Mouse (Mus musculus) kidney, adult 18-20 months (tissue): ENCODE measurements around the gene Rbl2.
A peak's percentile ranks its signal among the peaks of the same experiment; 100 is the strongest.

Source experiments
- DNase-seq: peaks from one replicate; pipeline ENCODE4 v3.0.0; 2021

Rbl2 gene

GRCm38 (mm10) chr8:91111868-91112477 is 42.1 kb downstream of the Rbl2 start:
- no peak for DNase-seq

GRCm38 (mm10) chr8:91114428-91114827 is 44.6 kb downstream of the Rbl2 start:
- no peak for DNase-seq

GRCm38 (mm10) chr8:91114910-91115309 is 45.1 kb downstream of the Rbl2 start:
- DNase-seq, result peak; percentile 34

DNA sequence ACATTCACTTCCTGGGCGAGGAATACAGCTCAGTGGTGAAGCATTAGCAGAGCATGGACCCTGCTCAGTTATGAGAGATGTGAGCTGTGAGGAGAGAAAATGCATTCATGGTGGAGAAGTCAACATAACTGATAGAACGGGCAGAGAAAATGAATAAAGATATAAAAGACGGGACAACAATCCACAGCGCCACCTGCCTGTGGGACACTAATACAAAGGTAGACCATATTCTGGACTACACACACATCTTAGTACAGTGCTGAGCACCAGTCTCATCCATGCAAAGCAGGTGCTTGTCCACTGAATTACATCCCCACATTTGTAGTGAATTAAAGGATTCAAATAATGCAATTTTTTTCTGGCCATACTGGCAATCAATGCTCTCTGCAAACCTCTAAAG is 47.7 kb downstream of the Rbl2 start:
- DNase-seq, result no peak

DNA sequence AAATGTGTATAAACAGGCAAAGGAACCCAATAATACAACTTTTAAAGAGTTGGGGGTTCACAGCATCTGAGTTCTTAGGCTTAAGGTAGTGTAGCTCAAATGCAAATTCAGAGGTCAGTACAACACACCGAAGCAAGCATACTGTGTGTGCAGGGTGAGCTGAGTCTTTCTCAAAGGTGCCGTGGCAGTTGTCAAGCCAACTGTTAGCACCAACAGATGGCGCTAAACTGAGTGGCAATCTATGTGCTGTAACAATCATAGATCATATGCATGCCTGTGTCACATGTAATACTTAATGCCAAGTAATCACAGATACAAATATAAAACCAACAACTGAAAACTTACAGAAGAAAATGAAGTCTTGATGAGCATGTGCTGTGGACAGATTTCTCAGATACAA is 48.3 kb downstream of the Rbl2 start:
- no peak for DNase-seq

GRCm38 (mm10) chr8:91124315-91124714 is 54.5 kb downstream of the Rbl2 start:
- DNase-seq, result peak; percentile 45

GRCm38 (mm10) chr8:91126786-91127185 is 56.9 kb downstream of the Rbl2 start:
- no peak for DNase-seq

- no peak for DNase-seq
Observed at GRCm38 (mm10) chr8:91132731-91133130, 62.9 kb downstream of the Rbl2 start.

GRCm38 (mm10) chr8:91133441-91134069 is 63.7 kb downstream of the Rbl2 start:
- DNase-seq, result no peak

DNA sequence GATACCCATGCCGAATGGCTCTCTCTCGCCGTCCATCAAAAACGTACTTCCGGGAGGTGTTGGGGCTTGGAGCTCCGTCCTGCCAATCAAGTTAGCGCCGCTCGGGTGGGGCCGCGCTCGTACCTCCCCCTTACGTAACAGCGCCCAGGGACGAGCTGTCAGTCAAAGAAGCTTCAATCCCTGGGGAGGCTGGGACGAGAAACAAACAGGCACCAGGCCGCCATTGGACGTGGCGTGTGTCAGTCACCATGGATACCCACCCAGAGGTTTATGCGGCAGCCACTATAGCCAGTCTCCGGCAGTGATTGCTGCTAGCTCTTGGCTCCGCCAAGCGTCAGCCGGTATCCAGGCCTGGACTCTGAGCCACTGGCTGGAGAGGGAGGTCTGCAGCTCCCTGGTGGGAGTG is 64.2 kb downstream of the Rbl2 start:
- peak; percentile 100 for DNase-seq

DNA sequence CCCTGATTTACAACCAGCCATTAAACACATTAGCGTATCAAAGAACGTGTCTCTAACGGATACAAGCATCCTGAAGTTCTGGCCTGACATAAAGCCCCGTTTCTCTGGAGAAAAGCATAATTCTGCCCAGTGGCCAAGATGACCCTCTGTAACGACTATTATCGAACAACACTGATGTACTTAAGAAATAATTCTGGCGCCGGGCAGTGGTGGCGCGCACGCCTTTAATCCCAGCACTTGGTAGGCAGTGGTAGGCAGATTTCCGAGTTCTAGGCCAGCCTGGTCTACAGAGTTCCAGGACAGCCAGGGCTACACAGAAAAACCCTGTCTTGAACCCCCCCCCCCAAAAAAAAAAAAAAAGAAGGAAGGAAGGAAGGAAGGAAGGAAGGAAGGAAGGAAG is 64.8 kb downstream of the Rbl2 start:
- DNase-seq, result peak; percentile 42

DNA sequence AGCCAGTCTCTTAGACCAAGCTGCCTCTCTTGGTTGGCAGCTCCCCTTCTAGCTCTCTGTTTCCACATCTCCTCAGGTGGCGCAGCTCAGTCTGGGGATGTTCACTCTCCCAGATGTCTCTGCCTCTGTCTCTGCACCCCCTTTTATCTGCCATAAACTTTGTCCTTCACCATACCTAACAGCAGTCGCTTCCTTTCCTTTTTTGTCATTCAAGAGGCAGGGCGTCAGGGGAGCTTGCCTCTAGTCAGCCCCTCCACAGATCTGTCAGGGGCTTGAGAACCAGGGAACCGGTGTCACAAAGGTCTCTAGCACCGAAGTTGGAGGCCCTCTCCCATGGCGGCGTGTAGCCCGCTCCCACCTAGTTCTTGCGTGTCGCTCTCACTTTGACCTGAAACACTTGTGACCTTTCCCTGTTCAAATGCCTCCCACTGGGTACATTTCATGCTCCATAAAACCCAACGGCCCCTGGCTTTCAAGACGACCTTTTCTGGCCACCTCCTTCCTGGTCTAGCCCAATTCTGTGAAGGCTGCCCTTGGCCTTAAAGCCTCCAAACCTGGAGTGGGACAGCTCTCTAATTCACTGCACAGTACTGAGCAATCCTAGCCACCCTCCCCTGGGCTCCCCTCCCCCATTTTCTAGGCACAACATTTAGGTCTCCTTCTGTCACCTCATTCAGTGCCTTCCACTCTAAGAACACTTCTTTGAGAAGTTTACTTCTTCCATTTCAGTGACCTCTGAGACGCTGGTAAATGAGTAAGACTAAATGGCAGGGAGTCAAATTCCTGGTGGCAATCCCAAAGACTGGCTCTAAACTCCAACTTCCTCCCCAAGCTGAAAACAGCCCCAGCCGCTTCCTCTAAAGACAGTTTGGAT is 65.7 kb downstream of the Rbl2 start:
- peak; percentile 80 for DNase-seq

DNA sequence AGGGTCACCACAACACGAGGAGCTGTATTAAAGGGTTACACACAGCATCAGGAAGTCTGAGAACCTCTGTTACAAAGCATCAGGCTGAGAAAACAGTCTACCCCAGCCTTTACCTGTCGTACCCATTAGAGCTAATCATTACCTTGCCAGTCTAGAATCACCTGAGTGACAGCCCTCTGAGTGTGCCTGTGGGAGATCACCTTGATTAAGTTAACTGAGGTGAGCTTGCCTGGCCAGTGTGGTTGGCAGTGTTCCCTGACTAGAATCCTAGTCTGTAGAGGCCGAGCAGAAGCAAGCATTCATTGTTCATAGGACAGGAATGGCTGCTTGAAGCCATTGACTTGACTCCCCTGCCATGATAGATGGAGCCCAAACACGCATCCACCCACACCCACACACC is 71.0 kb downstream of the Rbl2 start:
- DNase-seq, result peak; percentile 60

DNA sequence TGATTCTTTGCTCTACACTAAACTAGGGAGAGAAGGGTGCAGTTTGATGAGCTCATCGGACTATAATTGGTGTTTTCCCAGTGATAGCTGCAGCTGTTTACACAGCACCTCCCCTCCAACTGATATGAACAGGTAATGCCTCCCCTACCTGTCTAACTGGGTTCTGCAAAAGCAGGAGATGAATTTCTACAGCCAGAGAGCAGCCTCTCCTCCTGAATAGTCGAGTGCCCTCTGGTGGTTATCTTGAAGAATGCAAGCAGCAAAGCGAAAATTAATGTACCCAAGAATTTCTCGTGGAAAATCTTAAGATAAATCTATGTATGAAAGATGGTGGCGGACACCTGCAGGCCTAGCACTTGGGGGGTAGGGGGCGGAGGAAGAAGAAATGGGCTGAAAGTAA is 77.9 kb downstream of the Rbl2 start:
- peak; percentile 61 for DNase-seq

- DNase-seq, result peak; percentile 63
Observed at GRCm38 (mm10) chr8:91148643-91149178, 78.9 kb downstream of the Rbl2 start.

- DNase-seq, result no peak
Observed at GRCm38 (mm10) chr8:91149298-91149697, 79.4 kb downstream of the Rbl2 start.

GRCm38 (mm10) chr8:91151531-91151930 is 81.7 kb downstream of the Rbl2 start:
- no peak for DNase-seq

GRCm38 (mm10) chr8:91153831-91154230 is 84.0 kb downstream of the Rbl2 start:
- DNase-seq, result no peak

GRCm38 (mm10) chr8:91154564-91154963 is 84.7 kb downstream of the Rbl2 start:
- DNase-seq, result peak; percentile 71

DNA sequence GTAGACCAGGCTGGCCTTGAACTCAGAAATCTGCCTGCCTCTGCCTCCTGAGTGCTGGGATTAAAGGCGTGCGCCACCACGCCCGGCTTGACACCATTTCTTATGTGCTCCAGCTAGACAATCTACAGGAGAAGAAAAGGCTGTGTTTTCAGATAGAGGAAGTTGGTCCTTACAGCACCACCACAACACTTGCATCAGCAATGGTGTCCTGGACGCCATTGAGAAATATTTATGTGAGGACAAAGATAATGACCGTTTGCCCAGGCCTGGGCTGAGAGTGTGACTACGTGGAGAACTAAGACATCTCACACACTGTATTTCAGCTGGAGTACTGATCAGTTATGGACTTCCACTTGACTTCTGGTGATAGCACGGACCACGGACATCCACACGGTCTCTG is 88.8 kb downstream of the Rbl2 start:
- no peak for DNase-seq

DNA sequence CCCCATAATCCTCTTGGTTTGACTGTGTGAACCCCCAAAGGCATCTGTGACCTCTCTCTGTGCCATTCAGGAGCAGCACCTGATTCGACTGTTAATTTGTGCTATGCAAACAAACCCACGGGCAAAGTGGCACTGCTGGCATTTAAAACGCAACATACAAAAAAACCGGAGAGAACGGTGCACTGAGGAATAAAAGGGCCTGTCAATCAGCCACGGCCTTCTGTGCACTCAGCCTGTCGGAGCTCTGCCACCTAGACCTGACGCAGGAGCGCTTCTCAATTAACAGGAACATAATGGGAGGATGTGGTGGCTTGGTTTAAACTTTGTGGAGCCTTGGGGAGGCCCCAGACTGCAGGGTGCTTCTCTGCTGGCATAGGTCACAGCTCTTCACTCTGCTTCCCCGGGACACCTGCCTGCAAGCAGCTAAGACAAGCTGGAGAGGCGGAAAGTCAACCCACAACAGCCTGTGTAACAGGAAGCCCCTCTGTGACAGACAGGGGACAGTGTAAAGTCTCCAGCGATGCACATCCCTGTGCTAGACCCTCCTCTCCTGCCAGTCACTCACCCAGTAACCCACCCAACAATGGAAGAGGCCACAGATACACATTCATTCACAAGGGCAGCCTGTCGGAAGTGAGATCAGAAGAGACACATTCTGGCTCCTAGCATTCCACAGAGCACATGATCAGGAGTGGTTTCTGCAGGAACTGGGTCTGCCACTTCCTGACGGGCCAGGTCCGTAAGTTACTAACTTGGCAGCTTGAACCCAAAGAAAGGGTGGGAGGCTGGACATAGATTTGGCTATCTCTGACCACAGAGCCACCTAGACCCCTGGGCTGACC is 90.3 kb downstream of the Rbl2 start:
- no peak for DNase-seq

DNA sequence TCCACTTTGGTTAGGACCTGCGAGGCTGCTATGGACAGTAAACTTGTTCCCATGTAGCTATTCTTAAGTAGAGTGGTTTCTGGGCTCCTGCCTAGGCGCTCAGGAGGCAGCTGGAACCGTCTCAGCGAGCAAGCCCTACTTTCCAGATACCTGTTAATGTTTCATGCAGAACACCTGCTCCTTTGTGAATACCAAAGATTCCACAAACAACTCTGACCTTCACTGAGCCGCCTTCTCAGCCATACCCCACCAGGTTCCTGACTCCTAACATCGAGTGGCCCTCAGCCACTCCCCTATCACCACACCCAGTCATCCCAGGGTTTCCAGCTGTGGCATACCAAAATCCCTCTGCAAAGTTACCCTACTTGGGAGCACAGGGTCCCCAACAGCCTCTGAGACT is 100.3 kb downstream of the Rbl2 start:
- peak; percentile 31 for DNase-seq

DNA sequence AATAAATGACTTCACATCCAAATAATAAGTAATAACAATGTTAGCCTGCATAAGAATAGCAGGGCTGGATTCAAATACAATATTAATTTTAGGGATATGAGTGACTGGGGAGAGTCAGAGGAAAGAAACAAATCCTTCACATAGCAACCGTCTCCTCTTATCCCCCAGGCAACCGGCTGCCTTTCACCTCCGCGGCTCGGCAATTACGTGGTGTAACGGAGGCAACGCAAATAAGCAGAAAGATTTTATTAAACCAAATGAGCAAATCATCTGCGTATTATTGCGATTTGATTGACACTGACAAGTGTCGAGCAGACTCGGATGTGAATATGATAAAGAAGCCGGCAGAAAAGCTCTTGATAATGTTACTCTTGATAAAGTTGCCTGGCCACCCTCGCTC is 101.1 kb downstream of the Rbl2 start:
- no peak for DNase-seq
